Mouse (Mus musculus) liver, adult 2 months (tissue): Measurements from ENCODE around the gene Prim2.

Experiments
- CTCF ChIP-seq: fragments of 200-500 bp; IDR thresholded peaks from 2 replicates; pipeline ENCODE4 v1.5.1; 2011; ENCODE audit warnings: low read depth, low read length, control low read depth
- POLR2A ChIP-seq: fragments of 200-500 bp; IDR thresholded peaks from 2 replicates; pipeline ENCODE4 v1.6.1; 2011; ENCODE audit warnings: low read length, control low read depth; ENCODE audit not compliant: insufficient read depth; ENCODE audit errors: extremely low read depth

DNA sequence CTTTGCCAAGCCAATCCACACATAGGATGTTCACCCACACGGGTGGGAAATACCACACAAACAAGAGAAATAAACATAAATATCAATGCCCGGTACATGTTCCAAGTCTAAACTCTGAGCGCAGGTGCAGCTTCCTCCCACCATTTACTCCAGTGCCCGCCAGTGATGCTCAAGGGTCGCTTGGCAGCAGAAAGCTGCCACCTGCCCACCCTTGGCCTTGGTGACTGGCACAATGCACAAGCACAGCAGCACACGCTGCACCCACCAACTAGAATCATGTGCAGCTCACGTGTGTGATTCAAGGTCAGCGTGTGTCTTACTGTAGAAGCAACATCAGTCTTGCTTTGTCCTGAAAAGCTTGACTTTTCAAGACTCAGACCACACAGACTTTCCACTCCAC, 199.4 kb downstream of the Prim2 start:
- TF ChIP-seq CTCF, result no peak
- no peak for TF ChIP-seq POLR2A
